Mouse (Mus musculus) neural tube, embryonic 12.5 days (tissue): Measurements from ENCODE around the gene Hoxb8. TPM values are rescaled to one million over a fixed set of nuclear protein-coding genes. Genes with fewer than 3 reads are reported as not detected.

Source experiments
- ATAC-seq: fragments of 200-750 bp; cut with Nextera tagmentation; 2 replicates; pipeline ENCODE4 v1.8.0; 2017; ENCODE audit warnings: low read depth, mild to moderate bottlenecking, moderate TSS enrichment, moderate library complexity; ENCODE audit not compliant: low FRiP score
- H3K27ac ChIP-seq: fragments of 300-500 bp; sonication (generic); 2 replicates; pipeline ENCODE4 v1.5.1; 2016
- H3K27me3 ChIP-seq: fragments of 300-500 bp; sonication (generic); replicated peaks from 2 replicates; pipeline ENCODE4 v1.6.1; 2016; ENCODE audit warnings: mild to moderate bottlenecking
- H3K36me3 ChIP-seq: fragments of 300-500 bp; sonication (generic); 2 replicates; pipeline ENCODE4 v1.6.1; 2016; ENCODE audit warnings: mild to moderate bottlenecking
- H3K4me1 ChIP-seq: fragments of 300-500 bp; sonication (generic); 2 replicates; pipeline ENCODE4 v1.6.1; 2016
- H3K4me2 ChIP-seq: fragments of 300-500 bp; sonication (generic); replicated peaks from 2 replicates; pipeline ENCODE4 v1.6.1; 2016; ENCODE audit warnings: mild to moderate bottlenecking
- H3K4me3 ChIP-seq: fragments of 300-500 bp; sonication (generic); 2 replicates; pipeline ENCODE4 v1.5.1; 2016
- H3K9ac ChIP-seq: fragments of 300-500 bp; sonication (generic); 2 replicates; pipeline ENCODE4 v1.6.1; 2016; ENCODE audit warnings: mild to moderate bottlenecking
- H3K9me3 ChIP-seq: fragments of 300-500 bp; sonication (generic); 2 replicates; pipeline ENCODE4 v1.6.1; 2016; ENCODE audit warnings: mild to moderate bottlenecking
- WGBS: fragments of 180-500 bp; shearing (Covaris S2); methylation state at CpG from one replicate; pipeline ENCODE4 v1.1.7; 2016; 5-methylcytosine and 5-hydroxymethylcytosine counted together
- polyA plus RNA-seq: library from polyadenylated mRNA; unstranded; fragments of >200 nt; fragmentation: Nextera tagmentation; extraction: Ambion mirVana; gene quantifications from 2 replicates; pipeline ENCODE4 v1.2.1, GENCODE M21; 2016

Gene Hoxb8
- polyA plus RNA-seq, 1 experiment from 2014 or later: 35.7 TPM

DNA sequence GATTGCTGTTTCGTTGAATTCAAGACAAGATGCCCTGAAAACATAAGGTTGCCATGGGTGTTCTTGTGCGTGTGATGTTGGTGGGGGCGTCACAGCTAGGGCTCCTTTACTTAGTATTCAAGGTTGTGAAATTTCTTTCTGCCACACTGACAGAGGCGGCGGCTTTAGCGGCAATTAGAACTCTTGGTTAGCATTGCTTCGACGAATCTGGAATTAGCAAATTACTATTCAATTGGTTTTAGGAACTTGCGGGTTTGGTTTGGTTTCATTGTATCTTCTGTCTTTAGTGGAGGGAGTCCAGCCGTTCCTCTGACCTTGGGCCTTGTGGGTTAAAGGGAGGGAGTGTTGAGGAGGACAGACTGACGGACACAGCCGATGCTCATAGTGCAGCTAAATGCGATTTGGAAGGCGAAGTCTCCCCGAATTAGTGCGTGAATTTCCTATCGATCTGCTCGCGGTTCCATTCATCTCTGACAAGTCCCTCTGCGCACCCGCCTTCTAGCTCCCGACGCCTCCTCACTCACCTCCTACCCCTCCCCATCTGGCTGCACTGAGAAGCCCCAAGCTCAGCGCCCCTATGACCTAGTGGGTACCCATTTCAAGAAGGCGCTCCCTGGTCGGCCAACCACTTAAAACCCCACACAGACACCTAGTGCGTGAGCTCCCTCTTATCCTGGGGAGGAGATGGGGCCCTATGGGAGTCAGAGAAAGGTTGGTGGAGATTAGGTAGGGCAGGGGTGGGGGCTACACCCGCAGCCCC is 36.1 kb downstream of the Hoxb8 start, which contains the start of gene Hoxb4:
Gene Hoxb4, plus strand, starts transcription at position 660 of the 760 bp plus-strand sequence.
- Histone ChIP-seq H3K4me1 (peaks cover 61% of the 10 kb centered on the region), H3K36me3 (peaks cover 5% of the 10 kb centered on the region; the same call in 1 of the 2 replicates), H3K27me3 (no peaks in the 10 kb centered on the region), H3K4me2 (peak within 1 kb of the TSS; percentile 100), H3K9me3 (no peaks in the 10 kb centered on the region), H3K27ac (peak within 1 kb of the TSS; percentile 100), H3K4me3 (peak within 1 kb of the TSS; percentile 99), H3K9ac (peak within 1 kb of the TSS; percentile 100)
- 2% methylated on average over 28 of the region's 28 CpGs for WGBS
- 0 out of 2 replicates have a peak, but pooled peaks have one; percentile 8 for ATAC-seq

DNA sequence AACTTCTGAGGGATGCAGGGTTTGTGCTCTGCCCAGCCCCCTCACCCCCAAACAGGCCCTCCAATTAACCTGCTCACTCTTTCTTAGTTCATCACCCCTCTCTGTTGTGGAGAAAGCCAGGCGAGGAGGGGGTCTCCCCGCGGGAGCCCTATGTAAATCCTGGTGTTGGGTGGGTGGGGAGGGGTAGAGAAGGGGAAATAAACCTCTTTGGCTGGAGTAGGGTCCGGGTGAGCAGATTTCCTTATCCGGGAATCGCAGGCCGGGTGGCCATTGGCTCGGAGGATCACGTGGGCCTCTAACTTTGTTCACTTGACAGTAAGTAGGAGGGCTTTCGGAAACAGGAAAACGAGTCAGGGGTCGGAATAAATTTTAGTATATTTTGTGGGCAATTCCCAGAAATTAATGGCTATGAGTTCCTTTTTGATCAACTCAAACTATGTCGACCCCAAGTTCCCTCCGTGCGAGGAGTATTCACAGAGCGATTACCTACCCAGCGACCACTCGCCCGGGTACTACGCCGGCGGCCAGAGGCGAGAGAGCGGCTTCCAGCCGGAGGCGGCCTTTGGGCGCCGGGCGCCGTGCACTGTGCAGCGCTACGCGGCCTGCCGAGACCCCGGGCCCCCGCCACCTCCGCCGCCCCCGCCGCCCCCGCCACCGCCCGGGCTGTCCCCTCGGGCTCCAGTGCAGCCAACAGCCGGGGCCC is 36.8 kb downstream of the Hoxb8 start:
- H3K36me3 ChIP-seq: peaks cover 5% of the 10 kb centered on the region; the same call in 1 of the 2 replicates
- no peaks in the 10 kb centered on the region for H3K27me3 ChIP-seq
- peak; percentile 74 for ATAC-seq
- no peaks in the 10 kb centered on the region for H3K9me3 ChIP-seq
- peak overlapping the region; percentile 99 for H3K4me3 ChIP-seq
- under 1% methylated on average over 38 of the region's 45 CpGs for WGBS
- peak overlapping the region; percentile 100 for H3K9ac ChIP-seq
- H3K4me1 ChIP-seq: peaks cover 58% of the 10 kb centered on the region
- H3K4me2 ChIP-seq: peak overlapping the region; percentile 100
- H3K27ac ChIP-seq: peak overlapping the region; percentile 100

DNA sequence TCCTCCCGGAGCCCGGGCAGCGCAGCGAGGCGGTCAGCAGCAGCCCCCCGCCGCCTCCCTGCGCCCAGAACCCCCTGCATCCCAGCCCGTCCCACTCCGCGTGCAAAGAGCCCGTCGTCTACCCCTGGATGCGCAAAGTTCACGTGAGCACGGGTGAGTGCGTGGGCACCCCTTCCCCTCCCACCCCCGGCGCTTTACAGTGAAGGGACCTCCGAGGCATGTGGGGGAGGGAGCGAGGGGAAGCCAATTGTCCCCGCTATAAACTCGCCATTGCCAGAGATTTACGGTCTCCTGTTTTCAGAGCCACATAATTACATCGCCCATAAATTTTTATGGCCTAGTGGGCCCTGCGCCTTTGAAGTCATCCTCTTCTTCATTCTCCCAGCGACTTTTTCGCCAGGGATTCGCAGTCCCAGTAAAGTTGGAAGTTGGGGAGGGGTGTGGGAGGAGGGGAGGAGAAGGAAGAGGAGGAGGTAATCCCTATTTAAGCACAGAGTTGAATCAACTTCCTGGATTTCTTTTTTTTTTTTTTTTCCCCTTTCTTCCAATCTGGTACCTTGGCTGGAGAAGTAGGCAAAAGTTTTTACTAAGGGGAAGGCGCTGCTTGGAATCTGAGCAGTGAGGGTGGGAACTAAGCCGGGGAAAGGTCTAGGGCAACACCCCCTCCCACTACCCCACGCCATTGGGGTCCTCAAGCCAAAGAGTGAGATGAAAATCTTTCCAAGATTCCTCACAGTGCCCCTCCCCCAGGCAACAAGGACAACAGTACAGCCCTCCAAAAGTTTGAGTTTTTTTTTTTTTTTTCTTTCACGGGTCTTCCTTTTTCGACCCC is 37.6 kb downstream of the Hoxb8 start:
- H3K9ac ChIP-seq: peak overlapping the region; percentile 100
- peaks cover 55% of the 10 kb centered on the region for H3K4me1 ChIP-seq
- H3K27me3 ChIP-seq: no peaks in the 10 kb centered on the region
- no peaks in the 10 kb centered on the region for H3K9me3 ChIP-seq
- ATAC-seq: peak; percentile 83
- peaks cover 5% of the 10 kb centered on the region; the same call in 1 of the 2 replicates for H3K36me3 ChIP-seq
- peak overlapping the region; percentile 100 for H3K27ac ChIP-seq
- peak overlapping the region; percentile 100 for H3K4me2 ChIP-seq
- WGBS: under 1% methylated on average over 34 of the region's 34 CpGs
- H3K4me3 ChIP-seq: peak overlapping the region; percentile 99

DNA sequence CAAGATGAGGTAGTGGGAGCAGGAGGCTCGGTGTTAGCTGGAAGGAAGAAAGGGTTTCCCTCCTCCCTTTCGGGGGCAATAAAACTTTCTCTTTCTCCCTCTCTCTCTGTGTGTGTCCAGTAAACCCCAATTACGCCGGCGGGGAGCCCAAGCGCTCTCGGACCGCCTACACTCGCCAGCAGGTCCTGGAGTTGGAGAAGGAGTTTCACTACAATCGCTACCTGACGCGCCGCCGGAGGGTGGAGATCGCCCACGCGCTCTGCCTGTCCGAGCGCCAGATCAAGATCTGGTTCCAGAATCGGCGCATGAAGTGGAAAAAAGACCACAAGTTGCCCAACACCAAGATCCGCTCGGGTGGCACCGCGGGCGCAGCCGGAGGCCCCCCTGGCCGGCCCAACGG is 38.2 kb downstream of the Hoxb8 start:
- Histone ChIP-seq H3K4me3 (peak overlapping the region; percentile 99), H3K4me1 (peaks cover 56% of the 10 kb centered on the region), H3K27ac (peak overlapping the region; percentile 100), H3K4me2 (peak overlapping the region; percentile 100), H3K9ac (peak overlapping the region; percentile 100), H3K36me3 (peaks cover 6% of the 10 kb centered on the region; the same call in 1 of the 2 replicates), H3K9me3 (no peaks in the 10 kb centered on the region), H3K27me3 (no peaks in the 10 kb centered on the region)
- ATAC-seq: no peak
- under 1% methylated on average over 29 of the region's 29 CpGs for WGBS

DNA sequence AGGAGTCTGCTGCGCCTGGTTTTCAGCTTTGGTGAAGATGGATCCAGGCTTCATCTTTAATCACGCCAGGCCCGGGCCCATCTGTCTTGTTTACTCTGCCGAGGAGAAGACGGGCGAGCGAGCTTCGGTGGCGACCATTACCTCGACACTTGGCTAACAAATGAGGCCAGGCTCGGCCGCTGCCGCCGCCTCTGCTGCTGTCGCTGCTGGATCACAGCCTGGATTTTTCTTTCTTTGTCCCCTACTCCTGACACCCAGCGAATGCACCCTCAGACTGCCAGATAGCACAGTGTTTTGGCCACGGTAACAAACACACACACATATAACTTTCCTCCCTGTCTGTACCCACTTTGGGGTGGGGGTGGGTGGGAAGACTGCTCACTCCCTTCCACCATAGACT is 39.0 kb downstream of the Hoxb8 start:
- Histone ChIP-seq H3K27ac (peak overlapping the region; percentile 100), H3K27me3 (no peaks in the 10 kb centered on the region), H3K4me1 (peaks cover 56% of the 10 kb centered on the region), H3K36me3 (peaks cover 12% of the 10 kb centered on the region; the same call in 1 of the 2 replicates), H3K9ac (peak overlapping the region; percentile 100), H3K4me3 (peak overlapping the region; percentile 99), H3K9me3 (no peaks in the 10 kb centered on the region), H3K4me2 (peak overlapping the region; percentile 100)
- ATAC-seq: no peak
- WGBS: under 1% methylated on average over 17 of the region's 17 CpGs

DNA sequence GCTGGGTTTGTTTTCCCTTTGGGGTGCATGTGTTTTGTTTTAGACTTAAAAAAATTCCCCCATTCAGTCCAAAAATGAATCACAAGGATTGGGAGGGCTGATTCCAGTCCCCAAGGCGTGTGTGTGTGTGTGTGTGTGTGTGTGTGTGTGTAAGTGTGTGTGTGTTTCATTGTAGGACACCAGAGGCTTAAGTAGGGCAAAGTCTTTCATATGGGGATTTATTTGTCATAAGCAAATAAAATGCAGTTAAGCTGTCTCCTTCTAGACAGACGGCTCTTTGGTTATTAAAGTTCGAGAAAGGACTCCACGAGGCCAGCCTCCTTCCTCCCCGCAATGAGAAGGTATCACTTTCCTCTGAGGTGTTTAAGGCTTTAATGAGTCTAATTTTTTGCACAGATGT is 40.1 kb downstream of the Hoxb8 start:
- Histone ChIP-seq H3K4me2 (peak overlapping the region; percentile 100), H3K9me3 (no peaks in the 10 kb centered on the region), H3K36me3 (peaks cover 16% of the 10 kb centered on the region; the same call in 1 of the 2 replicates), H3K4me1 (peaks cover 56% of the 10 kb centered on the region), H3K9ac (peak overlapping the region; percentile 100), H3K27me3 (no peaks in the 10 kb centered on the region), H3K27ac (peak overlapping the region; percentile 100), H3K4me3 (peak overlapping the region; percentile 65)
- WGBS: 4% methylated on average over 5 of the region's 5 CpGs
- no peak for ATAC-seq

DNA sequence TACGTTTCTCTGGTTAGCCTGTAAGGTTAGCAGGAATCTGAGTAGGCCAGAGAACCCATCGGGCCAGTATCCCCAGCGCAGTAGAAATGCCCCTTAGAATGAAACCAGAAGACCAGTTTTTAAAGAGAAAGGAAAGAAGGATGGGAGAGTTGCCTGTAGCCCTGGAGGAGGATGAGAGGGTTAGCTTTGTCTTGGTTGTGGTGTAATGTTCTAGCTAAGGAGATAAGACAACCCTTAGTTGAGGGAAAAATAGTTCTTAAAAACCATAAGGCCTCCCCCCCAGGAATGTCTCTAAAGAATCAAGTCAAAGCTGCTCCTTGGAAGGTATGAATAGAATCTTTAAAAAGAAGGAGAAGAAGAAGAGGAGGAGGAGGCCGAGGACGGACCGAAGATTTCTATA is 41.0 kb downstream of the Hoxb8 start:
- Histone ChIP-seq H3K4me1 (peaks cover 62% of the 10 kb centered on the region), H3K27me3 (no peaks in the 10 kb centered on the region), H3K4me2 (peak overlapping the region; percentile 100), H3K9me3 (no peaks in the 10 kb centered on the region), H3K36me3 (peaks cover 16% of the 10 kb centered on the region; the same call in 1 of the 2 replicates), H3K4me3 (peak overlapping the region; percentile 65), H3K27ac (peak overlapping the region; percentile 100), H3K9ac (peak overlapping the region; percentile 100)
- ATAC-seq: no peak
- WGBS: 4% methylated on average over 6 of the region's 6 CpGs

DNA sequence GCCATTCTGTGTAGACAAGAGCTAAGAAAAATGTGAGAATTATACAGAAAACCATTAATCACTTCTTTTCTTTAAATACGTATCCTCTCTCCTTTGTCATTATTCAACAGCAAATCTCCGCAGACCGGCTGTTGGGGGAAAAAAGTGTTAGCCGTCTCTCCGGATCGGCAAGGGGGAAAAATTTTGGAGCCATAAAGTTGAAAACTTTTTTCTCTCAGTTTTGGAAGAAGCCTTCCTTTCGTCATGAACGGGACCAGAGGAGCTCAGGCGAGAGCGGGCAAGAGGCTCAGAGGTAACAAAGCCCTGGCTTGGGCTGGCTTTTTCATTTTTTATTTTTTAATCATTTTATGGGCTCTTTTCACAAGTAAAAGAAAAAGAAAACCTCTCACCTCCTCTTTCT is 41.4 kb downstream of the Hoxb8 start, which contains the start of gene Hoxb3:
Gene Hoxb3, plus strand, starts transcription at position 173 of the 400 bp plus-strand sequence.
- peaks cover 60% of the 10 kb centered on the region for H3K4me1 ChIP-seq
- H3K4me3 ChIP-seq: peak within 1 kb of the TSS; percentile 65
- peak within 1 kb of the TSS; percentile 100 for H3K4me2 ChIP-seq
- 6% methylated on average over 10 of the region's 10 CpGs for WGBS
- peak within 1 kb of the TSS; percentile 100 for H3K9ac ChIP-seq
- H3K9me3 ChIP-seq: no peaks in the 10 kb centered on the region
- H3K27me3 ChIP-seq: no peaks in the 10 kb centered on the region
- H3K27ac ChIP-seq: peak within 1 kb of the TSS; percentile 100
- peaks cover 16% of the 10 kb centered on the region; the same call in 1 of the 2 replicates for H3K36me3 ChIP-seq
- ATAC-seq: no peak

DNA sequence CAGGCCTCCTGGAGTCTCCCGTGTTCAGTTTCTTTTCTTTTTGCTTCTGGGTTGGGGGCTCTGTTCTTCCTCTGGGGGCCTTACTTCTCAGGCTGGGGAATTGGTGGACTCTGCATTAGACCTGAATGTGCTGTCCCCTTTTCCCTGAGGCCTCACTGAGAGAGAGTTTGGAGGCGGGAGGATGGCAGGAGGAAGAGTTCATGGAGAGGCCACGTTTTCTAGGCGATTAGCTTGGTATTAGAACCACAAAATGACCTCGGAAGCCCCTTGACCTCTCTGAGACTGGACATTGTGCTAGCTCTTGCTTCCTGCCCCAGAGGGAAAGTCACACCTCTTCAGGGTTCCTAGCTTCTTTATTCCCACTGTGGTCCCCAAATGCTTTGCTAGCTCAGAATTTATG is 42.4 kb downstream of the Hoxb8 start:
- 3% methylated on average over 5 of the region's 5 CpGs for WGBS
- Histone ChIP-seq H3K27ac (peak overlapping the region; percentile 100), H3K9ac (peak overlapping the region; percentile 100), H3K27me3 (no peaks in the 10 kb centered on the region), H3K4me3 (peak overlapping the region; percentile 65), H3K9me3 (no peaks in the 10 kb centered on the region), H3K4me2 (peak overlapping the region; percentile 100), H3K36me3 (peaks cover 16% of the 10 kb centered on the region; the same call in 1 of the 2 replicates), H3K4me1 (peaks cover 68% of the 10 kb centered on the region)
- ATAC-seq: no peak

DNA sequence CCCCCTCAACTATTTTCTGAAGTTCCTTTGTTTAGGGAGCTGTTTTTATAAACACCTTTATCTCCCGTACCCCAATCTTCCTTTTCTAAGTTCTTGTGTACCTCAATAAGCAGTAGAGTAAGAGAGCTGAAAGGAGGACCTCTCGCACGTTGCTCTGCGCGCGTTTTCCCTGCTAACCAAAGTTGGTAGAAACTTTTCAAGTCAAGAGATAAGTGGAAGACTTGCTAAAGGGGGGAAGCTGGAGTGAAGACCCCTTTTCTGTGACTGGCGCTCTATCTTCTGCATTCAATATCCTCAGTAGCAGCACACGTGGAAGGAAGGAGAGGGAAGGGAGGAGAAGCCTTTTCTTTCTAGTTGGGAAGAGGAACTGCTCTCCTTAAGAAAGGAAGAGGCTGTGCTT is 43.3 kb downstream of the Hoxb8 start:
- no peak for ATAC-seq
- Histone ChIP-seq H3K27me3 (no peaks in the 10 kb centered on the region), H3K36me3 (peaks cover 16% of the 10 kb centered on the region; the same call in 1 of the 2 replicates), H3K4me1 (peaks cover 75% of the 10 kb centered on the region), H3K4me2 (peak overlapping the region; percentile 100), H3K9me3 (no peaks in the 10 kb centered on the region), H3K9ac (peak overlapping the region; percentile 100), H3K4me3 (peak overlapping the region; percentile 65), H3K27ac (peak overlapping the region; percentile 100)
- 2% methylated on average over 8 of the region's 8 CpGs for WGBS

DNA sequence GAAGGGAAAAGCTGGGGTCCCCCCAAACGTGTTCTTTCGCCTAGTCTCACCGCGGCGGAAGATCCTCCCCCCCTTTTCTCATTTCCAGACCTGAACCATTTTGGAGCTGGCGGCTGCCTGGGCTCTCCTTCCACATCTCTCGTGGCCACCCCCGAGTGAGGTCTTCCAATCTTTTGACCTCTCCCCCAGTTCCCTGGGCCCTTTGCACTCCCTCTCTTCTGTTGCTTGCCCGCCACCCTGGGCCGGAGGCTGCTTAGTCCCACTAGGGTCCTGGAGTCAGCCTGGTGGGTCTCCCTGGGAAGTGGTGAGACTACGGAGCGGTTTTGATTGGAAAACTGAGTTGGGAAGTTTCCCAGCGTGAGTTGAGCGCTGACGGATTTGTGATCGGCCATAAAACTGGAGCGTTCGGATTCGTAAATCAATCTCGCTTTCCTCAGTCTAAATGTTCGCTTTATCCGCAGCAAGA is 44.1 kb downstream of the Hoxb8 start:
- Histone ChIP-seq H3K4me1 (peaks cover 80% of the 10 kb centered on the region), H3K36me3 (peaks cover 17% of the 10 kb centered on the region), H3K9me3 (no peaks in the 10 kb centered on the region), H3K27ac (peak overlapping the region; percentile 100), H3K9ac (peak overlapping the region; percentile 100), H3K4me2 (peak overlapping the region; percentile 100), H3K4me3 (peak overlapping the region; percentile 65), H3K27me3 (no peaks in the 10 kb centered on the region)
- 2% methylated on average over 22 of the region's 22 CpGs for WGBS
- ATAC-seq: no peak
